Mouse (Mus musculus): ENCODE results near the gene Irgc1. TPM values are rescaled to one million over a fixed set of nuclear protein-coding genes. Genes with fewer than 3 reads are reported as not detected.

Irgc1 gene
- total RNA-seq, 2 experiments from 2014 or later: not detected

Other genes with a start within 250 kb of the Irgc1 start
- gene Zfp111, start 240.9 kb downstream of the Irgc1 start, total RNA-seq (2014; fragmentation: Nextera tagmentation): 18.1 and 19.8 TPM in 2 replicates
- gene Zfp111, start 240.9 kb downstream of the Irgc1 start, total RNA-seq (2017): 18.8 and 21.2 TPM in 2 replicates
- gene Zfp109, start 214.7 kb downstream of the Irgc1 start, total RNA-seq (2014; fragmentation: Nextera tagmentation): 3.3 and 7.0 TPM in 2 replicates
- gene Zfp109, start 214.7 kb downstream of the Irgc1 start, total RNA-seq (2017): 8.7 and 9.0 TPM in 2 replicates
- 1.5 and 3.1 TPM in 2 replicates for gene Zfp108, start 197.5 kb downstream of the Irgc1 start, total RNA-seq (2014; fragmentation: Nextera tagmentation)
- 2.6 and 3.3 TPM in 2 replicates for gene Zfp108, start 197.5 kb downstream of the Irgc1 start, total RNA-seq (2017)
- 1.3 and 3.9 TPM in 2 replicates for gene Zfp93, start 181.9 kb downstream of the Irgc1 start, total RNA-seq (2014; fragmentation: Nextera tagmentation)
- gene Zfp93, start 181.9 kb downstream of the Irgc1 start, total RNA-seq (2017): 1.1 and 3.0 TPM in 2 replicates
- gene Zfp61, start 151.1 kb downstream of the Irgc1 start, total RNA-seq (2014; fragmentation: Nextera tagmentation): 16.5 and 16.8 TPM in 2 replicates
- 16.7 and 27.7 TPM in 2 replicates for gene Zfp61, start 151.1 kb downstream of the Irgc1 start, total RNA-seq (2017)
- gene Zfp94, start 135.6 kb downstream of the Irgc1 start, total RNA-seq (2014; fragmentation: Nextera tagmentation): 5.8 and 6.0 TPM in 2 replicates
- 2.0 and 3.4 TPM in 2 replicates for gene Zfp94, start 135.6 kb downstream of the Irgc1 start, total RNA-seq (2017)
- not detected in 2 replicates for gene Tescl, start 118.4 kb downstream of the Irgc1 start, total RNA-seq (2014; fragmentation: Nextera tagmentation)
- not detected in 2 replicates for gene Tescl, start 118.4 kb downstream of the Irgc1 start, total RNA-seq (2017)
- not detected in 2 replicates for gene Lypd5, start 103.1 kb downstream of the Irgc1 start, total RNA-seq (2014; fragmentation: Nextera tagmentation)
- gene Lypd5, start 103.1 kb downstream of the Irgc1 start, total RNA-seq (2017): not detected in 2 replicates
- gene Kcnn4, start 82.0 kb downstream of the Irgc1 start, total RNA-seq (2014; fragmentation: Nextera tagmentation): 24.2 and 31.4 TPM in 2 replicates
- gene Kcnn4, start 82.0 kb downstream of the Irgc1 start, total RNA-seq (2017): 36.3 and 43.5 TPM in 2 replicates
- 21.6 and 29.5 TPM in 2 replicates for gene Smg9, start 52.7 kb downstream of the Irgc1 start, total RNA-seq (2014; fragmentation: Nextera tagmentation)
- gene Smg9, start 52.7 kb downstream of the Irgc1 start, total RNA-seq (2017): 19.5 and 21.8 TPM in 2 replicates
- 19.0 and 20.5 TPM in 2 replicates for gene Plaur, start 10.2 kb upstream of the Irgc1 start, total RNA-seq (2014; fragmentation: Nextera tagmentation)
- 23.9 and 26.2 TPM in 2 replicates for gene Plaur, start 10.2 kb upstream of the Irgc1 start, total RNA-seq (2017)
- not detected in 2 replicates for gene Cadm4, start 29.7 kb upstream of the Irgc1 start, total RNA-seq (2014; fragmentation: Nextera tagmentation)
- gene Cadm4, start 29.7 kb upstream of the Irgc1 start, total RNA-seq (2017): not detected in 2 replicates
- gene Zfp428, start 54.7 kb upstream of the Irgc1 start, total RNA-seq (2014; fragmentation: Nextera tagmentation): 1.5 and 4.0 TPM in 2 replicates
- 2.2 and 2.7 TPM in 2 replicates for gene Zfp428, start 54.7 kb upstream of the Irgc1 start, total RNA-seq (2017)
- gene AC161166.1, start 60.2 kb upstream of the Irgc1 start, total RNA-seq (2014; fragmentation: Nextera tagmentation): not detected in 2 replicates
- not detected in 2 replicates for gene AC161166.1, start 60.2 kb upstream of the Irgc1 start, total RNA-seq (2017)
- gene Irgq, start 78.4 kb upstream of the Irgc1 start, total RNA-seq (2014; fragmentation: Nextera tagmentation): 5.1 and 5.9 TPM in 2 replicates
- 3.3 and 4.2 TPM in 2 replicates for gene Irgq, start 78.4 kb upstream of the Irgc1 start, total RNA-seq (2017)
- not detected in 2 replicates for gene Pinlyp, start 93.8 kb upstream of the Irgc1 start, total RNA-seq (2014; fragmentation: Nextera tagmentation)
- gene Pinlyp, start 93.8 kb upstream of the Irgc1 start, total RNA-seq (2017): not detected in 2 replicates
- 72.6 and 80.6 TPM in 2 replicates for gene Xrcc1, start 94.0 kb upstream of the Irgc1 start, total RNA-seq (2014; fragmentation: Nextera tagmentation)
- gene Xrcc1, start 94.0 kb upstream of the Irgc1 start, total RNA-seq (2017): 38.6 and 40.9 TPM in 2 replicates
- 50.4 and 71.3 TPM in 2 replicates for gene Ethe1, start 135.2 kb upstream of the Irgc1 start, total RNA-seq (2014; fragmentation: Nextera tagmentation)
- gene Ethe1, start 135.2 kb upstream of the Irgc1 start, total RNA-seq (2017): 23.4 and 28.3 TPM in 2 replicates
- 0.41 and 0.75 TPM in 2 replicates for gene Zfp575, start 135.3 kb upstream of the Irgc1 start, total RNA-seq (2014; fragmentation: Nextera tagmentation)
- not detected in 2 replicates for gene Zfp575, start 135.3 kb upstream of the Irgc1 start, total RNA-seq (2017)
- gene Phldb3, start 158.5 kb upstream of the Irgc1 start, total RNA-seq (2014; fragmentation: Nextera tagmentation): 1.8 and 6.4 TPM in 2 replicates
- gene Phldb3, start 158.5 kb upstream of the Irgc1 start, total RNA-seq (2017): 7.6 and 13.5 TPM in 2 replicates
- not detected in 2 replicates for gene Lypd3, start 184.3 kb upstream of the Irgc1 start, total RNA-seq (2014; fragmentation: Nextera tagmentation)
- not detected in 2 replicates for gene Lypd3, start 184.3 kb upstream of the Irgc1 start, total RNA-seq (2017)
- gene Tex101, start 224.4 kb upstream of the Irgc1 start, total RNA-seq (2014; fragmentation: Nextera tagmentation): not detected in 2 replicates
- not detected in 2 replicates for gene Tex101, start 224.4 kb upstream of the Irgc1 start, total RNA-seq (2017)

Data from granulocyte monocyte progenitor cell, adult 5-6 weeks (primary cell).